Mouse (Mus musculus) ZHBTc4 (cell line): ENCODE results near the gene Aprt.

Experiments used
- DNase-seq: peaks from one replicate; pipeline ENCODE4 v3.0.0-alpha.2; 2011; ENCODE audit warnings: low read depth, low spot score

Gene Aprt

GRCm38 (mm10) chr8:122564363-122565352 is 12.1 kb downstream of the Aprt start:
- DNase-seq: peak; percentile 85

GRCm38 (mm10) chr8:122561199-122561598 is 15.5 kb downstream of the Aprt start:
- DNase-seq: no peak

GRCm38 (mm10) chr8:122558671-122559349 is 17.9 kb downstream of the Aprt start:
- DNase-seq: peak; percentile 90

- peak; percentile 87 for DNase-seq
These were observed 19.3 kb downstream of the Aprt start for GRCm38 (mm10) chr8:122557248-122558038.

GRCm38 (mm10) chr8:122556030-122557009 is 20.4 kb downstream of the Aprt start:
- peak; percentile 79 for DNase-seq

GRCm38 (mm10) chr8:122554786-122555185 is 21.9 kb downstream of the Aprt start:
- DNase-seq: no peak

- peak; percentile 95 for DNase-seq
These were observed 25.3 kb downstream of the Aprt start, which contains the start of gene Piezo1 for GRCm38 (mm10) chr8:122551265-122552051. TSS of gene Piezo1 (minus strand) at chr8:122551329.

GRCm38 (mm10) chr8:122550995-122551264 is 25.8 kb downstream of the Aprt start:
- no peak for DNase-seq

GRCm38 (mm10) chr8:122550234-122550994 is 26.3 kb downstream of the Aprt start:
- peak; percentile 72 for DNase-seq

- DNase-seq: no peak
These were observed 27.7 kb downstream of the Aprt start for GRCm38 (mm10) chr8:122548891-122549439.

GRCm38 (mm10) chr8:122548331-122548730 is 28.4 kb downstream of the Aprt start:
- no peak for DNase-seq

- peak; percentile 75 for DNase-seq
These were observed 28.9 kb downstream of the Aprt start for GRCm38 (mm10) chr8:122547815-122548214.

- no peak for DNase-seq
These were observed 29.8 kb downstream of the Aprt start for GRCm38 (mm10) chr8:122546811-122547453.

- no peak for DNase-seq
These were observed 30.5 kb downstream of the Aprt start for GRCm38 (mm10) chr8:122546066-122546755.

- DNase-seq: no peak
These were observed 32.6 kb downstream of the Aprt start for GRCm38 (mm10) chr8:122544138-122544537.

- no peak for DNase-seq
These were observed 38.2 kb downstream of the Aprt start for GRCm38 (mm10) chr8:122538310-122539076.

- no peak for DNase-seq
These were observed 38.9 kb downstream of the Aprt start for GRCm38 (mm10) chr8:122537812-122538211.
